Mouse (Mus musculus) gastrocnemius, adult 18-20 months (tissue): ENCODE measurements around the gene Kcnab1. TPM values are rescaled to one million over a fixed set of nuclear protein-coding genes. Genes with fewer than 3 reads are reported as not detected.

Experiments
- DNase-seq: peaks from one replicate; pipeline ENCODE4 v3.0.0; 2021; ENCODE audit warnings: low spot score
- long read RNA-seq, 2 experiments: library from polyadenylated mRNA; stranded (forward); transcript quantifications; one replicate each; pipeline ENCODE4 v2.0.0; 2021
- total RNA-seq, 2 experiments: library from RNA; stranded (reverse); gene quantifications; 2 replicates each; pipeline ENCODE4 v1.2.3; 2021

Kcnab1 gene
- total RNA-seq, result 10 to 100 TPM; 43.3 to 44.8 TPM
- long read RNA-seq, experiment 1, transcript Kcnab1-201 (14 exons, 3,245 nt), result major isoform, 5 of 26 reads
- long read RNA-seq, experiment 1, partial matches to known transcripts, result 20 of 26 reads
- long read RNA-seq, experiment 1, other reads (novel, unspliced or antisense), result 1 of 26 reads
- long read RNA-seq, experiment 2, partial matches to known transcripts, result 14 of 19 reads
- long read RNA-seq, experiment 2, other reads (novel, unspliced or antisense), result 3 of 19 reads

DNA sequence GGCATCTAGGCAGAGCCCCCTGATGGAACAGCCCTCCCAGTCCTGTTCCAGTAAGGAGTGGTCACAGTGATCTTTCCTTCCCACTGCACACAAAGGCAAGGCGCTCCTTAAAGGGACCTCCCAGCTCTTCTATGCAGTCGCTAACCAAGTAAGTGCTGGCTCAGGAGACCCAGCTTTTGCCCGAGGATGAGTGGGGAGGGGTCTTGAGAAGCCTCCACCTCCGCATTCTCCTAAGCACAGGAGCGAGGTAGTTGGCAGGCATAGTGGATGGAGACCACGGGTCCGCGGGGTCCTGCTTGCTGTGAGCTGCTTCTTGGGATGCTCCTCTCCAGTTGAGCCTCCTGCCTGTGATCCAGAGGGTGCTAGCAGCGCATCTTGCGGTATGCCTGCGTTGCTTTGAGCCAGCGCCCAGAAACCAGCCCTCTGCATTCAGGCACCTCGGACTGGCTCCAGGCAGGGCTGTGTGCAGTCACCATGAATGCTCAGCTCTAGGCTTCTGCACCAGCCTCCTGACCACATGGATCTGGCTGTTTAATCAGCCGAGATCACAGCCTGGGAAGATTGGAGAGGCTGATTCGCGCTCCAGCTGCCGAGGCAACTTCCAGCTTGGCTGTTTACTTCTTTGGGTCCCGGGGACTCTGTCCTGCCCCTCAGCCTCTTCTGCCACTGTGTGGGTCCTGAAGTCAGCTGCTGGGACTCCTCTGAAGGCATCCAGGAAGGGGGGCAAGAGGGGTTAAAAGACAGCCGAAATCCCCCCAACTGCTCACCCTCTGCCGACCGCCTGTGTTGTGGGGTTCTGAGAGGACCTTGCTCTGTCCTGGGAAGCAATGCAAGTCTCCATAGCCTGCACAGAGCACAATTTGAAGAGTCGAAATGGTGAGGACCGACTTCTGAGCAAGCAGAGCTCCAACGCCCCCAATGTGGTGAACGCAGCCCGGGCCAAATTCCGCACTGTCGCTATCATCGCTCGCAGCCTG, at the start of gene Kcnab1:
Kcnab1 (plus strand) TSS at position 440 of the 977 bp plus-strand sequence.
- DNase-seq, result peak; percentile 28

DNA sequence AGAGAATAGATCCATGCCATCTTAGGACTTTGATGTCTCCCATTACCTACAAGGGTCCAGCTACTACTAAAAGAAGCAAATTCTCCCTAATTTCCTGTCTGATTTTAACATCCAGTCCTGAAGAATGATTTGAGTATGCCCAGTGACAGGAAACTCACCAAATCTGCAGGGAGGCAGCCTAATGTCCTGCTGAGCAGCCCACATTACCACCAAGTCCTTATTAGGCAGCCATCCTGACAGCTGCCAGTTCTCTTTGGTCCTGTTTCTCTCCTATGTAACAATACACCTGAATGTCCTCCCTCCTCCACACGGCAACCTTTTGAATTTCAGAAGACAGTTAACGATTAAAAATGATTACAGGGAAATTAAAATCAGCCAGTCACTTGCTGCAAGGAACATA, 20.9 kb upstream of the Kcnab1 start:
- DNase-seq, result no peak

DNA sequence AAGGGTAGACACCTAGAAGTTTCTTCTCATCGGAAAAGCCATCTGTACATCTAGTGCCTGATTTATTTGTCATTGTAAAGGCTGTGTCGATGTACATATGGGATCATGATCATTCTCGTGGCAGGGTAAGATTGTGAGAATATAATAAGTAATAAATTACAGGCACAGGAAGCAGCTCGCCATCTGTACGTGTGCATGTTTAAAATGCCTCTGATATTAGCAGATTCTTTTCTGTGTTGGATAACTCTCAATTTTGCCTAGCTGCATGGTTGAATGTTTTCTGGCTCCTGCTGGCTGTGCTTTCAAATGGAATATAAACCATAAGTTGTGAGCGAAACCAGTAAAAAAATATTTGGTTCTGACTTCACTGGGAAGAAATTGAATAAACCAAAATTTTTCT, 5.1 kb upstream of the Kcnab1 start:
- no peak for DNase-seq

DNA sequence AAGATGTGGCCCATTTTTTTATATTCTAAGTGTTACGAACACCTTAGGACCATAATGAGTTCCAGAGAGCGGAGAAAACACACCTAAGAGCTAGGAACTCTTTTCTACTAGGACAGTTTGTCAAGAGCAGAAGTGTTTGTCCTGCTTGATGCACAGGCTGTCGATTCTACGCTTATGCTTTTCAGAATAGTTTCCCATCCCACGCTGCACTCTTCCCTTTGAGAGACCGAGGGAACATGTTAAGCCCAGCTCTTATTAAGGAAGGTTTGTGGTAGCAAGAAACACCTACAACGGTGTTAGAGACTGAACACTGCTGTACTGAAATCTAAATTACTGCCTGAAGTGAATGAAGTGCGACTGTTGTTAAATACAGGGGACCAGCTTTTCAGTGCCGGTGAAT, 1.0 kb downstream of the Kcnab1 start:
- no peak for DNase-seq

DNA sequence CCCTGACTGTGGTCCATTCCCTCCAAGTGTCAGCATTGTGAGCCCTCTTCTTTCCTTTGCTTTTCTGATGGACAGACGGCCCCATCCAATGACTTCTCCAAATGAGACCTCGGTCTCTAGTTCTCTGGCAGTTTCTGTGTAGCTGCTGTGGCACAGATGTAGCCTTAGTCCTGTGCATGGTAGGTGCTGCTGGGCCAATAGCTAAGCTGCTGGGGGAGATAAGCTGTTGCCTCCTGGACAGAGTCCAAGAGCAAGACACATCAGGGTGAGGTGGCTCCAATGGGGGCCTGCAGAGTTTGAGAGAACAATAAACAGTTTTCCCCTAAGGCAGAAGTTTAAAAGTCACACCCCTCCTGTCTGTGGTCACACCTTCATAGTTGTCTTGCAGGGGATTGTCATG, 2.0 kb downstream of the Kcnab1 start:
- DNase-seq, result no peak

DNA sequence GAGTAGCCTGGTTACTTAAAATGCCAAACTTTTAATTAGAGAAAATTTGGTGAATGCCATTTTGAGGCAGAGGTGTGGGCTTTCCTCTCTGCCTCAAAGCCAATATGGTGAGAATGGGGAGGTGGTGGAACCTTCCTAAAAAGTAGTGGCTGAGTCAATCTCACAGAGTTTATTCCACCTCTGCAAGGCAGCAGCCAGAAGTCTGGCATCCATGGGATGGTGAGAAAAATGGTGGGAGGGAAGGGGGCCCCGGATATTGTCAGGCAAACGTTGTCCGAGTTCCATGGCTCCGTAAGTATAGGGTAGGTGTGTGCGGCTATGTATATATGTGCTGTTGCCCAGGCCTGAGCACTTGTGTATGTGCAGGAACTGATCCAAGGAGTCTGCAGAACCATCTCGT, 6.0 kb downstream of the Kcnab1 start:
- no peak for DNase-seq

DNA sequence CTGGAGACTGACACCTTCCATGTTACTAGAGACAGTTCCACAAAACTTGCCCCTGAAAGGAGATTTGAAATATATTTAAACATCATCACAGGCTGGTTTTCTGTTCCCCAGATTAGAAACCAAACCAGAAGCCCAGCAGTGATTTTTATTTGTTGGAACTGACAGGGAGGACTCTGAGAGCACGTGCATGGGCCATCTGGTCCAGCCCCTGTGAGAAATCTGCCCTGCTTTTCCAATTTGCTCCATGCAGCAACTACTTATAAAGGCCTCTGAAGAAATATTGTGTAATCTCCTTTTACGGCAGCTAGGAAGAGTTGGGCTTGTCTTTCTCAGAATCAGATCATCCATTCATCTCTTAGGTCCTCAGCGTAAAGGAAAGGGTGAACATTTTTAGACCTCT, 7.8 kb downstream of the Kcnab1 start:
- DNase-seq, result no peak

DNA sequence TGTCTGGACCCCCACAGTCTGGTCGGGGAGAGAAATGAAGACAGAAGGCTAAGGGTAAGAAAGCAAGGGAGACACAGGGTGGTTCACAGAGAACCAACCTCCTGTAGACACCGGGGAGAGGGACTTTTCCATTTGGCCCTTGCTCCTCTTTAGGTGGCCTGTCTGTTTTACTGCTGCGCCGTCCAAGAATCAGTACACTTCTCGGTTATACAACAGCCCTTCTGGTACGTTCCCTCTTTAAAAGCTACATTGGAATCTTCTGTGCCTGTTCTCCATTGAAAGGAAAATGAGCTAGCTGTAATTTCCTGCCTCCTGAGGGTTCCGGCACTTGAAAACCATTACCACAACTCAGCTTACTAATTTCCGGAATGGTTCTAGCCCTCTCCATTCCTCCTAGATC, 8.2 kb downstream of the Kcnab1 start:
- no peak for DNase-seq

DNA sequence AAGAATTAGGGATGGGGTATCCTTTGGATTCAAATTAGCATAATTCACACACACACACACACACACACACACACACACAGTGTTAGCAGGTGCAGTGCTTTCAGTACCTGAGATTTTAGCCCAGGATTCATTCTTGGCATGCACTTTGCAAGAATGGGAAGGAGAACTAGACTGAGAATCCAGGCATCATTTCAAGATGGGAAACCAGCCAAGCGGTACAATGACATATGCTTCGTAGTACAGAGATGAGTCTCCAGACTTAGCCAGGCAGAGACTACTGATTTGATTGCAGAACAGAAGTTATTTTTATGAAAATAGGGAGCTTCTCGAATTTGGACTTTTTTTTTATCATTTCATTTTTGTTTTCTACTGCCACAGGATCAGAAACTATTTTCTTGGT, 15.8 kb downstream of the Kcnab1 start:
- no peak for DNase-seq

DNA sequence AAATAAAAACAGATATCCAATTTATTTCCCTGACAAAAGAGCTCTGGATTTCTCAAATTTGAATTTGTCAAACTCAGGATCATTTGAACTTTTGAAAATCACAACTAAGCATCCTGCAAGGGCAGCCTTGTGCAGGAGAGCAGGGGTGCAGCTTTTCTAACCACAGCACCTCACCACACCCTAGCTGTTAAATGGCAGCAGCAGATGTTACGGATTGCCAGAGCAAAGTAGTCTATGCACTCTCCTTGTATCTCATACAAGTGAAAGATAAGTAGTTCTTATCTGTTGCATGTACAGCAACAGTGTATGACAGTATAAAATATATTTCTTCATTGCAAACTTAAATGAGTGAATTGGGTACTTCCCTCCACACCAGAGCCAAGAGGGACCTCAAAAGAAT, 20.4 kb downstream of the Kcnab1 start:
- DNase-seq, result no peak

DNA sequence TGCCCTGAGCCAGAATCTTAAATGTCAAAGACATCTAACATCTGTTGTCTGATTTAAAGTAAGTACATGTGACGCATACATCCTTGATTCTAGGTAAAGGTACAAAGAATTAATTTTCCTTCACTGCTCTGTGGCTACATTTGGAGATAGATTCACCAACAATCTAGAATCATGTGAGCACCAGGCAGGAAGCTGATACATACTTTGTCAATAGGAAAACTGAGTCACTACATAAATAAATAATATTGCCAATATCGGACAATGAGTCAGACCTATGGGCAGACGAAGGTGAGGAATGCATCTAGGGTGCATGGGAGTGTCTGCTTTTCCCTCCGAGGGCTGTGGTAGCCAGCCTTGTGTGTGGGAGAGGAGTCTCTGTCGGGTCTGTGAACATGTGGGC, 25.7 kb downstream of the Kcnab1 start:
- no peak for DNase-seq

DNA sequence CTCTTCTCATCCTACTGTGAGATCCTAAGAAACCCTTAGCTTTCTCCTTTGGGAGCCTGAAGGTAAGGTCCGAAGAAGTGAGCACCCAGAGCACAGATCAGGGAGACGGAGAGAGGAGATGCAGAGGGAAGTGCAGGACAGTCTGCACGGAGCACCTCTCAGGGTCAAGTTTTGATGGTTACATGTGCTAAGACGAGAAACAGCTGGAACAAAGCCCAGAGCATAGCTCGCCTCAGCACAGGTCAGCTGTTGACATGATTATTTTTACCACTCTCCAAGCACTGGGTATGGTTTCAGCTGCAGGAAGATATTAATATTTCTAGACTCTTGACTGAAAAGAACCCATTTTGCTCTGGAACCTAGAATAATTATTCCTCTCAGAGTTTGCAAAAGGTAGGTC, 27.7 kb downstream of the Kcnab1 start:
- peak; percentile 78 for DNase-seq

DNA sequence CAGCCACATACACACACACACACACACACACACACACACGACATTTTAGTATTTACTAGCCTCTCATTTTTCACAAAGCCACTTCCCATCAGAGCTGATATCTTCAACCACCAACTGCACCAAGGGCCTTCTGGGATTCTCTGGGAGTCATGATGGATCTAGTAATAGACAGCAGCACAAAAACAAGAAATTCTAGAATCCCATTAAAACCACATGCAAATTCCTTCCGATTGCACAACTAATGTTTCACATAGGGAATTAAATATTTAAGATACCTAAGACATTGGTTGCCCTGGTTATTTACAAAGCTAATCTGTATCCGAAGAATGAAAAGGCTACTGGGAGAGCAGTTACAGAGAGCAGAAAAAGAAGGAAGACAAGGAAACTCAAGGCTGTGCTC, 29.6 kb downstream of the Kcnab1 start:
- DNase-seq, result no peak

DNA sequence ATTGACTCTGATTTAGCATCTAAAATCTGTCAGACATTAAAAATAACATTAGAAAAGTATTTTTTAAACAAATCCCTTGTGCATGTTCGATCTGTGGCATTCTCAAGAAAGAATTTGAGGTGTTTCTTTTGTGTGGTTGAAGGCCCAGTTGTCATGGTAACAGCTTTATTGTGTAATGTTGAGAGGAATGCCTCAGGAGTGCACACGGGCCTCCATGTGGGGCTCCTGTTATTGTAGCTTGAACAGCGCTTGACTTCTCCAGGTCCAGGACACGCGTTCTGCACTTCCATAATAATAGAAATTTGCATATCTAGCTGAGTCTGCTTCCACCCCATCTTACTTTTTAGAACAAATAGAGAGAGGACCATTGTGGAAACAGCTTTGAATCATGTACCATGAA, 36.0 kb downstream of the Kcnab1 start:
- DNase-seq, result no peak

DNA sequence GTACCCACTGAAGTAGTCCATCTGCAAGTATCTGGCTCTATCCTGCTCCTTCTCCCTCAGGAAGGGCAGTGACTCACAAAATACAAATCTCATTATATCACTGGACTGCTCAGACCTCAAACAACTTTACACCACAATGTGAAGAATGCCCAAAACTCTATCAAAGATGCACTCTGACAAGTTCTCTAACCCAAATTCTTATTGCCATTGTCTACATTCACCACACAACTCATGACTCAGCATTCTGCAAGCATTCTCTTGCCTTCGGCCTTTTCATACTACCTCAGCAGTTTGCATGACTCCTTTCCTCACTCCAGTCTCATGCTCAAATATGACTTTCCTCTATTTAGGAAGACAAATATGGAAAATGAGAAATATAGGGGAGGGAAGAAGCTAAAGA, 42.6 kb downstream of the Kcnab1 start:
- DNase-seq, result no peak

DNA sequence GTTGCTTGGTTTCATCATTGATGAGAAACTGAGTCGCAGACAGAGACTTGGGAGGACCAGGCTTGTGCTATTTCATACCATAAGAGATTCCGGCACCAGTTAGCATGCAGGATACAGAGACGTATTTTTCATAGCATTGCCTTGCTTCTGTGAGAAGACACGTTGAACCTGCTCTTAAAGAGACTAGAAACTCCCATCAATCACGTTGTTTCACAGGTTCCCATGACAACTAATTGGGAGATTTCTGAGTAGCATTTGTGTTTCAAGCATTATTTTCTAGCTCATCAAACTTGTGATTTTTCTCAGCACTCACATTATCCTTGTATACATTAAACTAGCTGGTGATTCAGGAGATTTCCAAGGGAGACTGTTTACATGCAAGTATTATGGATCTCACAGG, 63.8 kb downstream of the Kcnab1 start:
- DNase-seq, result no peak

DNA sequence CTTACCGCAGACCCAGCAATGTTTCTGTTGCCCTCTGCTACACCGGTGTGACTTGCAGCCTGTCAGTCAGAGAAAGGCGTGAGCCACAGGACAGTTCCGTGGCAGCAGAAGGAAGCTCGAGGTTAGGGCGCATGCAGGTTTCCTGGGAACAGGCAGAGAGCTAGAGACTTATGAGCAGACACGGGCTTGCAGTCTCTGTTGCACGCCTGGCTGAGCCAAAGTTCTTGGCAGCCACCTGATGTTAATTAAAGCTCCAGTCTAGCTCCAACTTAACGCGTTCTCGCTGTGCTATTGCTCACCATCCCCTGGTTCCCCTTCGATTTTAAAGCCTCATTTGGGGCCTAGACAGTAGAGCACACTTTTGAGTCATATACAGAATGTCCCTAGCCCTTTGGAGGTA, 65.4 kb downstream of the Kcnab1 start:
- DNase-seq, result peak; percentile 32

DNA sequence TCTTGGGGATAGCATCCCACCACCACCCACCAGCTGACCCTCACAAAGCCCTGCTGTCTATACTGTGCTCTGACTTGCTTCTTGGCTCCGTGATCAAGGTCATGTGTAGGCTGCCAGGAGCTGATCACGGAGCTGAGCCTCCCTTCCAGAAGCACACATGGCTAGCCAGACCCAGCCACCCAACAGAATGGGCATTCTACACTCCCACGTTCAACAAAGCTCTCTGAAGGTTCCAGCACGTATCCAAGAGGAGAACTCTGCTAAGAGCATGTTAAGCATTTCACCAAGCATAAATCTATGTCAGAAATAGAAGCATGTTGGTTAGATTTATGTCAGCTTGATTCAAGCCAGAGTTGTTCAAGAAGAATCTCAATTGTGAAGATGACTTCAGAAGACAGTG, 66.6 kb downstream of the Kcnab1 start:
- no peak for DNase-seq

DNA sequence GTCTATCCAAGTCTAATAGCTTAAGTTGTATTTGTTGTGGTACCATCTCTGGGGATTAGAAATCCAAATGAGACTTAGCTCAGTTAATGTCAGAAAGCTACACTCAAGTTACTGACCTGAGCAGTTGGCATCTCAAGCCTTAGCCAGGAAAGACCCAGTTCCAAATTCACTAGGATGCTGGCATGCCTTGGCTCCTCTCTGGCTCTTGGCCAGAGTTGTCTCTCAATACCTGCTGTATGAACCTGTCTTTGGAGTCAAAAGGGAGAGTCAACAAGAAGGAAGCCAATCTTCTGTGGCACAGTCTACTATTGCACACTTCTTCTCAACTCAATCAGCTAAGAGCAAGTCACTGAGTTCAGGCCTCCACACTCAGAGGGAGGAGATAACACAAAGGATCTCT, 67.7 kb downstream of the Kcnab1 start:
- no peak for DNase-seq

DNA sequence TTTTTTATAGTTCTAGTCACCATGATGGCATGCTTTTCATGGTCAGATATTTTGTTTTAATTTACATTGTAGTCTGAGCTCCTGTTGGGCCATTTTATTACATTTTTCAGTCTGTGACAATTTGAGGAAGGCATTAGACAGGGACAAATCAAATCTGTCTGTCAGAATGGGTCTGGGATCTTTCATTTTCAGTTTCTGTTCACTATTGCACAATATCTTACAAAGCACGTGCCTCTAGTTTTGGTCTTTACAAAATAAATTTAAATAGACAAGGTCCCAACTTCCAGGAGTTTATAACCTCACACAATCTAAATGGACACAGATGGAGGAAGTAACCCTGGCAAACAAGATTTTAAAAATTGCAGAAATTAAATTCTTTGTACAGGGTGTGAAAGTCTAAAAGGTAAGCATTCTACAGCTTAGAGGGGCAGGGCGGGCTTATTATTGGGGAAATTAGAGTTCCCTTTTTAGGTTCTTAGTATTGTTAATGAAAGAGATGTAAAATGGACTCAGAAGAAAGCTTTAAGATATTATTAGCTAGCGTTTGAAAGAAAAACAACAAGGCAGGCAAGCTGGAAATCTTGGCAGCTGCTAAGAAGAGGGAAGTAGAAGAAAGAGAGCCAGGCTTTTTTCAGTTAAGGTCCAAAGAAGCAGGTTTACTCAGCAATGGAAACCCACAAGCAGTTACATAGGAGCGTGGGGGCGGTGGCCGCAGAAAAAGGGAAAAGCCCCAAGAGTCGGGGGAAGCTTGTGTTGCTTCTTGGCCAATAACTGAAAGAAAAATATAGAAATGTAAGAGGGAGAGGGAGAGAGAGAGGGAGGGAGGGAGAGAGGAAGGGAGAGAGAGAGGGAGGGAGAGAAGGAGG, 78.9 kb downstream of the Kcnab1 start:
- no peak for DNase-seq

DNA sequence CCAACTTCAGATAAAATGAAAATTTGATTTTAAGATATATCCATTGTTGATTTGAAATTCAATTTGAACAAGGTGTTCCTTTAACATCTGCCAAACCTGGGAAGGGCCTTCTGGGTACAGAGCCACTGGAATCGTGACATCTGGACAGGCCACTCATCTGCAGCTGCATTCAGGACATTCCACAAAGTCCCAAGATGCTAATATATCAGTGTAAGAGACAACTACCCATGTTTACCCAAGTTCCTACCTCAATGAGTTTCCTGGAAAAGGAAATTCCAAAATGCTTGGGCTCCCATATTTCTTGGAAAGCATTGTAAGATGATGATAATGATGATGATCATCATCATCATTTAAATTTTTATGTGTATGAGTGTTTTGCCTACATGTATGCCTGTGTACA, 91.4 kb downstream of the Kcnab1 start:
- no peak for DNase-seq
